Mouse (Mus musculus) mesoderm, embryonic 11.5 days (tissue): ENCODE measurements around the gene Olfr955.

ENCODE experiments used
- DNase-seq: peaks from one replicate; pipeline ENCODE4 v3.0.0-alpha.2; 2012; ENCODE audit warnings: low read depth, low spot score

Olfr955 gene

DNA sequence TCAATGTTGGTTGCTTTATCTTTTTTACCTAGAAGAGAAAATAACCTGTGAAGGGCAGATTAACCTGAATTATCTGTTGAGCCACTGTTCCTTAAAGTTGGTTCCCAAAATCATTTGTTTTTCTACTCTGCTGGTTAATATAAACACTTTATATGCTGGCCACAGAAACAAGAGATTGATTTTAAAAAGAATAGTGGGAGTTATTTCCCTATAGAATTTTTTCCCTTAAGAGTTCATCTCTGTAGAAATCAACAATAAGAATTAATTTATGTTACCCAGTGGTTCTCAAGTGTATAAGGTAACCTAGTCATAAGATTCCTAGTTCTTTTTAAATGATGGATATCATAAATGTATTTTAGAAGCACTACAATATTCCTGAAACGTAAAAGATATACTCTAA, at the start of gene Olfr955:
TSS of gene Olfr955 (minus strand) at position 101 of the 400 bp plus-strand sequence.
- DNase-seq, result no peak

- peak; percentile 49 for DNase-seq
Measured at GRCm38 (mm10) chr9:39518595-39518994, 46.9 kb upstream of the Olfr955 start.

GRCm38 (mm10) chr9:39515531-39515930, 43.8 kb upstream of the Olfr955 start, which contains the start of gene Olfr957:
Olfr957 (minus strand) TSS chr9:39515809.
- no peak for DNase-seq

GRCm38 (mm10) chr9:39509412-39509811, 37.7 kb upstream of the Olfr955 start:
- no peak for DNase-seq

DNA sequence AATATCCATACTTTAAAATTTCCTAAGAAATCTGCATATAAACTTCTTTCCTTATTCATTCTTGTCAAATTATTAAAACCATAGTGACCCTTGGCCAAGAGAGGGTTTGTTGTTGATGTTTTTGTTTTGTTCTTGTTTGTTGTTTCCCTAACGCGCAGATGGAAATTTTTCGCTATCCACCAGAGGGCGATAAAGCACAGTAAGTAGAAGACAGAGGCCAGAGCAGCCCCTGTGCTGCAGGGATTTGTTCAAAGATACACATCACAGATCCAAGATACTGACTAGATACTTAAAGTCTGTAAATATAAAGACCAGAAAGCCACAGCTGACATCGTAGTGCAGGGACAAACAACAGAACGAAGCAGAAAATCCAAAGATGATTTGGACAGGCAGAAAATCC, 37.3 kb upstream of the Olfr955 start:
- DNase-seq, result peak; percentile 64

DNA sequence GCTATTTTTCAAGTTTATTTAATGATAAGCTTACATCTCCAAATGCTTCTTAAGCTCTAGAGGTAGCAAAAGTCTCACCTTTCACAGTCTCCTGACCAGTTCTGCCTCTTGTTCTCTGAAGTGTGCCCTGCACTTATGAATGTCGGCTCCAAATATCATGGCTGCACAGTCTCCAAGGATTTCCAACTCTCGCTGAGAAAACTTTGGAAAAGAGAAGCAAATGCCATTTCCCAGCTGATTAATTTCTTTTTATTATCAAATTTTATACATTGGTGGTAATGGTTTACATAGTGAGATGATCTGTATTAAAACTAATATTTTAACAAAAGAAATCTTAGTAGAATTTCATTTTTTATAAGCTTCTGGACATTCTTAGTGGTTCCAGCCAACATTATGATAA, 22.2 kb upstream of the Olfr955 start, which contains the start of gene Olfr44:
TSS of gene Olfr44 (minus strand) at position 101 of the 400 bp plus-strand sequence.
- DNase-seq, result no peak

- DNase-seq, result no peak
Measured at GRCm38 (mm10) chr9:39456401-39456800, 15.3 kb downstream of the Olfr955 start, which contains the start of gene Olfr954. Olfr954 (plus strand) TSS chr9:39456701.

DNA sequence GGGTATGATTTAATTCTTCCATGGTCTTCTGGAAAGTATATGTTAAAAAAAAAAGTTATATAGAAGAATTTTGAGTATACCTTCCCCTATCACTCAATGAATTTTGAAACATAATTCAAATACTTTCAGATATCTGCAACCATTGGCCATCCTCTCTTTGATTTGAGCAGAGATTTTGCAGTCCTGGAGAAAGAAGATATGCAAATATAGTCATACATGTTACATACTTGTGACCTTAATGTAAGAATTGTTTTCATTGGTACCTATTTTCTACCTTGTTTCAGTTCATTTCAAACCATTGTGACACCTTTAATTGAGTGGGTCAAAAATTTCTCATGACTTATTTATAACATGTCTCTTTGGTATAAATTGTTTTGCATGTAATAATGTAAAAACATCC, 44.7 kb downstream of the Olfr955 start, which contains the start of gene Olfr952:
TSS of gene Olfr952 (minus strand) at position 101 of the 400 bp plus-strand sequence.
- no peak for DNase-seq
